Mouse (Mus musculus) forebrain, postnatal 0 days (tissue): ENCODE results near the gene Olfr1107. TPM values are rescaled to one million over a fixed set of nuclear protein-coding genes. Genes with fewer than 3 reads are reported as not detected.

ENCODE experiments used
- ATAC-seq: fragments of 200-750 bp; cut with Nextera tagmentation; 2 replicates; pipeline ENCODE4 v1.8.0; 2017; ENCODE audit warnings: mild to moderate bottlenecking, moderate library complexity
- DNase-seq: peaks from one replicate; pipeline ENCODE4 v3.0.0-alpha.2; 2015
- H3K27ac ChIP-seq: fragments of 300-500 bp; sonication (generic); 2 replicates; pipeline ENCODE4 v1.5.1; 2014; ENCODE audit warnings: low read depth, mild to moderate bottlenecking, antibody characterized with exemption, low read length, moderate library complexity, mixed read lengths
- H3K27me3 ChIP-seq: fragments of 300-500 bp; sonication (generic); 2 replicates; pipeline ENCODE4 v1.6.1; 2014; ENCODE audit warnings: mild to moderate bottlenecking, low read length, mixed read lengths; ENCODE audit not compliant: insufficient read depth
- H3K36me3 ChIP-seq: fragments of 300-500 bp; sonication (generic); 2 replicates; pipeline ENCODE4 v1.6.1; 2014; ENCODE audit warnings: mild to moderate bottlenecking, moderate library complexity; ENCODE audit not compliant: insufficient read depth
- H3K4me1 ChIP-seq: fragments of 300-500 bp; sonication (generic); 2 replicates; pipeline ENCODE4 v1.6.1; 2014; ENCODE audit warnings: antibody characterized with exemption; ENCODE audit not compliant: insufficient read depth
- H3K4me2 ChIP-seq: fragments of 300-500 bp; sonication (generic); 2 replicates; pipeline ENCODE4 v1.6.1; 2014; ENCODE audit warnings: low read depth, mild to moderate bottlenecking, moderate library complexity
- H3K4me3 ChIP-seq: fragments of 300-500 bp; sonication (generic); 2 replicates; pipeline ENCODE4 v1.5.1; 2014; ENCODE audit warnings: low read depth, low read length, mixed read lengths
- H3K9ac ChIP-seq: fragments of 300-500 bp; sonication (generic); 2 replicates; pipeline ENCODE4 v1.6.1; 2014; ENCODE audit warnings: mild to moderate bottlenecking
- H3K9me3 ChIP-seq: fragments of 300-500 bp; sonication (generic); 2 replicates; pipeline ENCODE4 v1.6.1; 2016; ENCODE audit warnings: low read length
- CTCF ChIP-seq: sonication (generic); IDR thresholded peaks from 2 replicates; pipeline ENCODE4 v1.5.1; 2016; ENCODE audit warnings: antibody characterized with exemption, control low read depth, low read depth
- WGBS: fragments of 180-500 bp; shearing (Covaris S2); extraction: QIAGEN DNeasy Blood & Tissue Kit; methylation state at CpG from one replicate; pipeline ENCODE4 v1.1.7; 2014; 5-methylcytosine and 5-hydroxymethylcytosine counted together
- polyA plus RNA-seq: library from polyadenylated mRNA; unstranded; fragments of >200 nt; fragmentation: Nextera tagmentation; extraction: Ambion mirVana; gene quantifications from 2 replicates; pipeline ENCODE4 v1.2.1, GENCODE M21; 2015
- total RNA-seq: library from RNA; depleted of rRNA; stranded (reverse); fragments of >200 nt; gene quantifications from 2 replicates; pipeline ENCODE4 v1.2.3, GENCODE M21; 2014; rRNA removed

Olfr1107 gene
- total RNA-seq (not detected in 2 replicates), polyA plus RNA-seq (not detected in 2 replicates)

- 83% methylated on average over 1 of the region's 1 CpGs for WGBS
- no peak within 1 kb of the TSS for H3K27ac ChIP-seq
Measured at GRCm38 (mm10) chr2:87075717-87076116, at the start of gene Olfr1107. Gene Olfr1107 (minus strand): TSS chr2:87075817.

DNA sequence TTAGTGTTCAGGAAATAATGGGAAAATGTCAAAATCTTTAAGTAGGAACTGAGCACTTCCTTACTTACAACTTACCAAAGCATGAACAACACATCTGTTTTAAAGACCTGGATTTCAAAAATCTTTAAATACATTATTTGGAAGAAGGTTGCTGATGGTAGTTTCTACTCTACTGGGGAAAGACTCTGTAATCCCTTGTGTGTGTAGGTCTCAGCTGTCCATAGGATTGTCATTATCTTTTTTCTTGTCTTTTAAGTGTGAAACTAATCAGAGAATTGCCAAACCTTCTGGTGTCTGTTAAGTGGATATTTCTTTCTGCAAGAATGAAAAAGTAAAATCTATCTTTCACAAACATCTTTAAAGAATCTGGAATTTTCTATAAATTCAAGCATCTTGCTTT is 38.9 kb upstream of the Olfr1107 start, which contains the start of gene Olfr259:
Olfr259 (minus strand) TSS at position 101 of the 400 bp plus-strand sequence.
- no peak within 1 kb of the TSS for H3K27ac ChIP-seq
- H3K4me1 ChIP-seq = no peaks in the 10 kb centered on the region
- DNase-seq (no peak), ATAC-seq (no peak)
- H3K4me3 ChIP-seq = no peak within 1 kb of the TSS
- H3K9ac ChIP-seq = no peak within 1 kb of the TSS
- no peaks in the 10 kb centered on the region for H3K36me3 ChIP-seq
- H3K4me2 ChIP-seq = no peak within 1 kb of the TSS
- no peaks in the 10 kb centered on the region for H3K27me3 ChIP-seq
- no peaks in the 10 kb centered on the region for H3K9me3 ChIP-seq
- TF ChIP-seq CTCF = no peak

More at GRCm38 (mm10) chr2:87075717-87076116, at the start of gene Olfr1107:
- Histone ChIP-seq H3K4me2 (no peak within 1 kb of the TSS), H3K9ac (no peak within 1 kb of the TSS), H3K36me3 (no peaks in the 10 kb centered on the region), H3K27me3 (no peaks in the 10 kb centered on the region), H3K9me3 (no peaks in the 10 kb centered on the region), H3K4me1 (no peaks in the 10 kb centered on the region), H3K4me3 (no peak within 1 kb of the TSS)
- DNase-seq (no peak), ATAC-seq (no peak)
- no peak for TF ChIP-seq CTCF

DNA sequence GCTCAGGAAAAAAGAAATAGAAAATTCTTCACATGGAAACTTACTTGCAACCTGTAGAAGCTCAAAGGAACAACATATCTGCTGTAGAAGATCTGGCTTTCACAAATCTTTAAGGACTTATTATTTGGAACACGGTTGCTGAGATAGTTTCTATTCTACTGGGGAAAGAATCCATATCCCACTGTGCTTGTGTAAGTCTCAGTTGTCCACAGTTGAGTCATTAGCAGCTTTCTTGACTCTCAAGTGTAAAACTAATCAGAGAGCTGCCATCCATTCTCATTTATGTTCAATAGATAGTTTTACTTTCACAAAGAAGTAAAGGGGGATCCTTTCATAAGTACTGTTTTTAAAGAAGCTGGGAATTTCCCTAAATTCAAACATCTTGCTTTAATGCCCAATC is 20.3 kb upstream of the Olfr1107 start, which contains the start of gene Olfr1109:
Olfr1109 (minus strand) TSS at position 101 of the 400 bp plus-strand sequence.
- DNase-seq = no peak
- no peaks in the 10 kb centered on the region for H3K4me1 ChIP-seq
- no peaks in the 10 kb centered on the region for H3K27me3 ChIP-seq
- WGBS = 38% methylated on average over 1 of the region's 1 CpGs
- H3K4me2 ChIP-seq = no peak within 1 kb of the TSS
- ATAC-seq = no peak
- no peak within 1 kb of the TSS for H3K4me3 ChIP-seq
- no peak for TF ChIP-seq CTCF
- H3K9me3 ChIP-seq = no peaks in the 10 kb centered on the region
- no peak within 1 kb of the TSS for H3K9ac ChIP-seq
- no peak within 1 kb of the TSS for H3K27ac ChIP-seq
- H3K36me3 ChIP-seq = no peaks in the 10 kb centered on the region

- ATAC-seq (no peak), DNase-seq (no peak)
- WGBS = 72% methylated on average over 1 of the region's 1 CpGs
- Histone ChIP-seq H3K9me3 (no peaks in the 10 kb centered on the region), H3K4me2 (no peak within 1 kb of the TSS), H3K9ac (no peak within 1 kb of the TSS), H3K4me3 (no peak within 1 kb of the TSS), H3K36me3 (no peaks in the 10 kb centered on the region), H3K27ac (no peak within 1 kb of the TSS), H3K27me3 (no peaks in the 10 kb centered on the region), H3K4me1 (no peaks in the 10 kb centered on the region)
- no peak for TF ChIP-seq CTCF
Measured at GRCm38 (mm10) chr2:87052173-87052572, 23.4 kb downstream of the Olfr1107 start, which contains the start of gene Olfr1106. Gene Olfr1106 (minus strand): TSS chr2:87052273.

DNA sequence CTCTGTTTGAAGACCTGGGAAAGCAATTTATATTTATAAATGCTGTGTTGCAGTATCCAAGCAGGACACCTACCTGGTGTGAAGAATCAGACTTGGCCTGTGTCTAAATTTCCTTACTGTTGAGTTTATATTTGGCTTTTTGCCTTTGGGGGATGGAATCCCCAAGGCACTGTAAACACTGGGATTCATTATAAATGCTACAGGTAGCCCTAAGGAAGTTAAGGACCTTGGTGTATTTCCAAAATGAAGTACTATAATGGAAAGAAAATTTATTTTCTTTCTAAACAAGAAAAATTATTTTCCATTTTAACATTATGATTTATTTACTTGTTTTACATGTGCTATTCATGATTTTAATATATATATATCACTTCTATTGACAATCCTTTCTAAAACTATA is 39.2 kb downstream of the Olfr1107 start, which contains the start of gene Olfr1105:
Olfr1105 (minus strand) TSS at position 101 of the 400 bp plus-strand sequence.
- Histone ChIP-seq H3K4me1 (no peaks in the 10 kb centered on the region), H3K4me2 (no peak within 1 kb of the TSS), H3K9ac (no peak within 1 kb of the TSS), H3K9me3 (no peaks in the 10 kb centered on the region), H3K27ac (no peak within 1 kb of the TSS), H3K36me3 (no peaks in the 10 kb centered on the region), H3K27me3 (no peaks in the 10 kb centered on the region), H3K4me3 (no peak within 1 kb of the TSS)
- no peak for DNase-seq
- ATAC-seq = no peak
- no peak for TF ChIP-seq CTCF

- TF ChIP-seq CTCF = no peak
- H3K4me1 ChIP-seq = no peaks in the 10 kb centered on the region
- no peak within 1 kb of the TSS for H3K4me2 ChIP-seq
- H3K36me3 ChIP-seq = no peaks in the 10 kb centered on the region
- whole genome bisulfite sequencing = 83% methylated on average over 1 of the region's 1 CpGs
- DNase-seq (no peak), ATAC-seq (no peak)
- no peaks in the 10 kb centered on the region for H3K27me3 ChIP-seq
- H3K9ac ChIP-seq = no peak within 1 kb of the TSS
- H3K9me3 ChIP-seq = no peaks in the 10 kb centered on the region
- no peak within 1 kb of the TSS for H3K27ac ChIP-seq
- H3K4me3 ChIP-seq = no peak within 1 kb of the TSS
Measured at GRCm38 (mm10) chr2:87026980-87027379, 48.6 kb downstream of the Olfr1107 start, which contains the start of gene Olfr1104. Gene Olfr1104 (minus strand): TSS chr2:87027080.

Other genes with a start within 250 kb of the Olfr1107 start
- gene Olfr1095, start 224.1 kb downstream of the Olfr1107 start, total RNA-seq = not detected in 2 replicates
- not detected in 2 replicates for gene Olfr1095, start 224.1 kb downstream of the Olfr1107 start, polyA plus RNA-seq
- gene Gm13723, start 201.0 kb downstream of the Olfr1107 start, total RNA-seq = not detected in 2 replicates
- not detected in 2 replicates for gene Gm13723, start 201.0 kb downstream of the Olfr1107 start, polyA plus RNA-seq
- not detected in 2 replicates for gene Olfr1097, start 183.6 kb downstream of the Olfr1107 start, total RNA-seq
- gene Olfr1097, start 183.6 kb downstream of the Olfr1107 start, polyA plus RNA-seq = not detected in 2 replicates
- gene Olfr1098, start 151.3 kb downstream of the Olfr1107 start, total RNA-seq = not detected in 2 replicates
- gene Olfr1098, start 151.3 kb downstream of the Olfr1107 start, polyA plus RNA-seq = not detected in 2 replicates
- not detected in 2 replicates for gene Olfr1099, start 115.1 kb downstream of the Olfr1107 start, total RNA-seq
- gene Olfr1099, start 115.1 kb downstream of the Olfr1107 start, polyA plus RNA-seq = not detected in 2 replicates
- gene Olfr1100, start 95.9 kb downstream of the Olfr1107 start, total RNA-seq = not detected in 2 replicates
- gene Olfr1100, start 95.9 kb downstream of the Olfr1107 start, polyA plus RNA-seq = not detected in 2 replicates
- gene Olfr1101, start 84.6 kb downstream of the Olfr1107 start, total RNA-seq = not detected in 2 replicates
- not detected in 2 replicates for gene Olfr1101, start 84.6 kb downstream of the Olfr1107 start, polyA plus RNA-seq
- not detected in 2 replicates for gene Olfr1102, start 77.4 kb downstream of the Olfr1107 start, total RNA-seq
- not detected in 2 replicates for gene Olfr1102, start 77.4 kb downstream of the Olfr1107 start, polyA plus RNA-seq
- gene Olfr1104, start 48.7 kb downstream of the Olfr1107 start, total RNA-seq = not detected in 2 replicates
- not detected in 2 replicates for gene Olfr1104, start 48.7 kb downstream of the Olfr1107 start, polyA plus RNA-seq
- not detected in 2 replicates for gene Olfr1105, start 39.3 kb downstream of the Olfr1107 start, total RNA-seq
- gene Olfr1105, start 39.3 kb downstream of the Olfr1107 start, polyA plus RNA-seq = not detected in 2 replicates
- not detected in 2 replicates for gene Olfr1106, start 23.5 kb downstream of the Olfr1107 start, total RNA-seq
- not detected in 2 replicates for gene Olfr1106, start 23.5 kb downstream of the Olfr1107 start, polyA plus RNA-seq
- not detected in 2 replicates for gene Olfr1109, start 20.2 kb upstream of the Olfr1107 start, total RNA-seq
- gene Olfr1109, start 20.2 kb upstream of the Olfr1107 start, polyA plus RNA-seq = not detected in 2 replicates
- not detected in 2 replicates for gene Olfr259, start 38.8 kb upstream of the Olfr1107 start, total RNA-seq
- not detected in 2 replicates for gene Olfr259, start 38.8 kb upstream of the Olfr1107 start, polyA plus RNA-seq
- not detected in 2 replicates for gene Olfr1110, start 64.5 kb upstream of the Olfr1107 start, total RNA-seq
- gene Olfr1110, start 64.5 kb upstream of the Olfr1107 start, polyA plus RNA-seq = not detected in 2 replicates
- not detected in 2 replicates for gene Olfr1111, start 76.8 kb upstream of the Olfr1107 start, total RNA-seq
- gene Olfr1111, start 76.8 kb upstream of the Olfr1107 start, polyA plus RNA-seq = not detected in 2 replicates
- not detected in 2 replicates for gene Olfr1112, start 112.0 kb upstream of the Olfr1107 start, total RNA-seq
- gene Olfr1112, start 112.0 kb upstream of the Olfr1107 start, polyA plus RNA-seq = not detected in 2 replicates
- gene Olfr1113, start 133.2 kb upstream of the Olfr1107 start, total RNA-seq = not detected in 2 replicates
- gene Olfr1113, start 133.2 kb upstream of the Olfr1107 start, polyA plus RNA-seq = not detected in 2 replicates
- gene Olfr1115, start 172.2 kb upstream of the Olfr1107 start, total RNA-seq = not detected in 2 replicates
- not detected in 2 replicates for gene Olfr1115, start 172.2 kb upstream of the Olfr1107 start, polyA plus RNA-seq
- gene Olfr1116, start 191.7 kb upstream of the Olfr1107 start, total RNA-seq = not detected in 2 replicates
- gene Olfr1116, start 191.7 kb upstream of the Olfr1107 start, polyA plus RNA-seq = not detected in 2 replicates
- gene Olfr1118, start 231.8 kb upstream of the Olfr1107 start, total RNA-seq = not detected in 2 replicates
- not detected in 2 replicates for gene Olfr1118, start 231.8 kb upstream of the Olfr1107 start, polyA plus RNA-seq